Mouse (Mus musculus) kidney, adult 2 months (tissue): Measurements from ENCODE around the gene Gchfr. TPM values are rescaled to one million over a fixed set of nuclear protein-coding genes. Genes with fewer than 3 reads are reported as not detected.
A peak's percentile ranks its signal among the peaks of the same experiment; 100 is the strongest.

Experiments used
- DNase-seq: peaks from one replicate; pipeline ENCODE4 v3.0.0; 2021
- H3K27ac ChIP-seq: fragments of 200-500 bp; 2 replicates; pipeline ENCODE4 v1.5.1; 2012; ENCODE audit warnings: low read depth, low read length, control low read depth, inconsistent platforms; ENCODE audit not compliant: insufficient read depth
- H3K27me3 ChIP-seq: fragments of 200-500 bp; replicated peaks from 2 replicates; pipeline ENCODE4 v1.6.1; 2012; ENCODE audit warnings: mild to moderate bottlenecking, moderate library complexity, low read length, inconsistent platforms; ENCODE audit not compliant: control insufficient read depth, insufficient read depth
- H3K36me3 ChIP-seq: fragments of 200-500 bp; 2 replicates; pipeline ENCODE4 v1.6.1; 2012; ENCODE audit warnings: mild to moderate bottlenecking, moderate library complexity, low read length, inconsistent platforms; ENCODE audit not compliant: control insufficient read depth, insufficient read depth
- H3K4me1 ChIP-seq: fragments of 200-500 bp; 2 replicates; pipeline ENCODE4 v1.6.1; 2011; ENCODE audit warnings: low read length; ENCODE audit not compliant: control insufficient read depth, insufficient read depth
- H3K4me3 ChIP-seq: fragments of 200-500 bp; 2 replicates; pipeline ENCODE4 v1.5.1; 2011; ENCODE audit warnings: mild to moderate bottlenecking, low read depth, low read length, control low read depth; ENCODE audit not compliant: insufficient read depth
- CTCF ChIP-seq: fragments of 200-500 bp; conservative IDR thresholded peaks from 2 replicates; pipeline ENCODE4 v1.5.1; 2011; ENCODE audit warnings: low read depth, mild to moderate bottlenecking, control low read depth, low read length, moderate library complexity, mixed read lengths; ENCODE audit not compliant: insufficient read depth, insufficient read length
- POLR2A ChIP-seq: fragments of 200-500 bp; IDR thresholded peaks from one replicate; pipeline ENCODE4 v1.6.1; 2011; ENCODE audit warnings: low read depth, low read length, control low read depth
- WGBS: fragments of 180-500 bp; shearing (Covaris S2); methylation state at CpG from one replicate; pipeline ENCODE4 v1.1.7; 2018; 5-methylcytosine and 5-hydroxymethylcytosine counted together
- polyA plus RNA-seq: library from polyadenylated mRNA; depleted of rRNA; stranded (reverse); fragments of >200 nt; gene quantifications from 2 replicates; pipeline ENCODE4 v1.2.3, GENCODE M21; 2012; rRNA removed

Gene Gchfr
- polyA plus RNA-seq, 1 experiment: 124 TPM

- Histone ChIP-seq H3K36me3 (no peaks in the 10 kb centered on the region), H3K27me3 (no peaks in the 10 kb centered on the region), H3K27ac (no peak overlapping the region), H3K4me3 (no peak overlapping the region), H3K4me1 (no peaks in the 10 kb centered on the region)
- no peak for TF ChIP-seq CTCF
- TF ChIP-seq POLR2A: no peak
- WGBS: 29% methylated on average over 5 of the region's 5 CpGs
- peak; percentile 31 for DNase-seq
These were observed 35.4 kb downstream of the Gchfr start for GRCm38 (mm10) chr2:119202914-119203453.

- Histone ChIP-seq H3K4me1 (no peaks in the 10 kb centered on the region), H3K27ac (no peak overlapping the region), H3K27me3 (no peaks in the 10 kb centered on the region), H3K36me3 (no peaks in the 10 kb centered on the region), H3K4me3 (no peak overlapping the region)
- peak; percentile 23 for DNase-seq
- WGBS: 33% methylated on average over 4 of the region's 4 CpGs
- no peak for TF ChIP-seq POLR2A
- TF ChIP-seq CTCF: no peak
These were observed 36.4 kb downstream of the Gchfr start for GRCm38 (mm10) chr2:119203871-119204460.

GRCm38 (mm10) chr2:119207961-119208343, 40.4 kb downstream of the Gchfr start:
- Histone ChIP-seq H3K36me3 (no peaks in the 10 kb centered on the region; the same call in 1 of the 2 replicates), H3K27ac (peak overlapping the region; percentile 91), H3K4me3 (peak overlapping the region; percentile 79), H3K4me1 (peaks cover 4% of the 10 kb centered on the region), H3K27me3 (no peaks in the 10 kb centered on the region)
- WGBS: 5% methylated on average over 6 of the region's 6 CpGs
- DNase-seq: no peak
- TF ChIP-seq POLR2A: no peak
- TF ChIP-seq CTCF: no peak

- TF ChIP-seq CTCF (no peak), POLR2A (peak; percentile 64)
- H3K36me3 ChIP-seq: no peaks in the 10 kb centered on the region; the same call in 1 of the 2 replicates
- H3K4me3 ChIP-seq: peak within 1 kb of the TSS; percentile 95
- H3K4me1 ChIP-seq: peaks cover 4% of the 10 kb centered on the region
- DNase-seq: peak; percentile 98
- peak within 1 kb of the TSS; percentile 91 for H3K27ac ChIP-seq
- no peaks in the 10 kb centered on the region for H3K27me3 ChIP-seq
- WGBS: under 1% methylated on average over 51 of the region's 51 CpGs
These were observed 41.0 kb downstream of the Gchfr start, which contains the start of the genes Zfyve19 and Dnajc17 for GRCm38 (mm10) chr2:119208344-119209175. TSS of gene Zfyve19 (plus strand) at chr2:119208617. TSS of gene Dnajc17 (minus strand) at chr2:119208795.

- H3K36me3 ChIP-seq: no peaks in the 10 kb centered on the region; the same call in 1 of the 2 replicates
- peak overlapping the region; percentile 95 for H3K4me3 ChIP-seq
- WGBS: 1% methylated on average over 13 of the region's 13 CpGs
- TF ChIP-seq CTCF (no peak), POLR2A (no peak)
- H3K4me1 ChIP-seq: peaks cover 4% of the 10 kb centered on the region
- DNase-seq: no peak
- peak overlapping the region; percentile 70 for H3K27ac ChIP-seq
- H3K27me3 ChIP-seq: no peaks in the 10 kb centered on the region
These were observed 41.6 kb downstream of the Gchfr start for GRCm38 (mm10) chr2:119209176-119209507.

Other genes with a start within 250 kb of the Gchfr start
- gene Chst14, start 241.3 kb upstream of the Gchfr start, polyA plus RNA-seq: 7.4 and 8.0 TPM in 2 replicates
- 9.5 and 11.9 TPM in 2 replicates for gene Ccdc32, start 138.4 kb upstream of the Gchfr start, polyA plus RNA-seq
- 3.6 and 4.0 TPM in 2 replicates for gene Rpusd2, start 133.0 kb upstream of the Gchfr start, polyA plus RNA-seq
- 0.03 and 0.05 TPM in 2 replicates for gene Knl1, start 120.7 kb upstream of the Gchfr start, polyA plus RNA-seq
- 0.99 and 1.2 TPM in 2 replicates for gene Rad51, start 55.0 kb upstream of the Gchfr start, polyA plus RNA-seq
- gene Rmdn3, start 10.7 kb upstream of the Gchfr start, polyA plus RNA-seq: 23.6 and 25.9 TPM in 2 replicates
- gene Gm14137, start 6.7 kb downstream of the Gchfr start, polyA plus RNA-seq: 0.05 and 0.15 TPM in 2 replicates
- gene Zfyve19, start 40.8 kb downstream of the Gchfr start, polyA plus RNA-seq: 39.1 and 43.2 TPM in 2 replicates
- 3.4 and 4.6 TPM in 2 replicates for gene Dnajc17, start 41.0 kb downstream of the Gchfr start, polyA plus RNA-seq
- 1.6 and 1.9 TPM in 2 replicates for gene Ppp1r14d, start 62.1 kb downstream of the Gchfr start, polyA plus RNA-seq
- gene Spint1, start 69.6 kb downstream of the Gchfr start, polyA plus RNA-seq: 86.7 and 91.1 TPM in 2 replicates
- 5.9 and 7.8 TPM in 2 replicates for gene Rhov, start 103.5 kb downstream of the Gchfr start, polyA plus RNA-seq
- 24.0 and 27.4 TPM in 2 replicates for gene Vps18, start 121.0 kb downstream of the Gchfr start, polyA plus RNA-seq
- 14.6 and 15.9 TPM in 2 replicates for gene Dll4, start 158.0 kb downstream of the Gchfr start, polyA plus RNA-seq
- 2.0 and 2.2 TPM in 2 replicates for gene Chac1, start 183.5 kb downstream of the Gchfr start, polyA plus RNA-seq